Mouse (Mus musculus): ENCODE results near the gene Rhno1. TPM values are rescaled to one million over a fixed set of nuclear protein-coding genes. Genes with fewer than 3 reads are reported as not detected.
A peak's percentile ranks its signal among the peaks of the same experiment; 100 is the strongest.

Rhno1 gene
- total RNA-seq, 4 experiments from 2014 or later, result 3.6 to 8.2 (median 5.6) TPM

DNA sequence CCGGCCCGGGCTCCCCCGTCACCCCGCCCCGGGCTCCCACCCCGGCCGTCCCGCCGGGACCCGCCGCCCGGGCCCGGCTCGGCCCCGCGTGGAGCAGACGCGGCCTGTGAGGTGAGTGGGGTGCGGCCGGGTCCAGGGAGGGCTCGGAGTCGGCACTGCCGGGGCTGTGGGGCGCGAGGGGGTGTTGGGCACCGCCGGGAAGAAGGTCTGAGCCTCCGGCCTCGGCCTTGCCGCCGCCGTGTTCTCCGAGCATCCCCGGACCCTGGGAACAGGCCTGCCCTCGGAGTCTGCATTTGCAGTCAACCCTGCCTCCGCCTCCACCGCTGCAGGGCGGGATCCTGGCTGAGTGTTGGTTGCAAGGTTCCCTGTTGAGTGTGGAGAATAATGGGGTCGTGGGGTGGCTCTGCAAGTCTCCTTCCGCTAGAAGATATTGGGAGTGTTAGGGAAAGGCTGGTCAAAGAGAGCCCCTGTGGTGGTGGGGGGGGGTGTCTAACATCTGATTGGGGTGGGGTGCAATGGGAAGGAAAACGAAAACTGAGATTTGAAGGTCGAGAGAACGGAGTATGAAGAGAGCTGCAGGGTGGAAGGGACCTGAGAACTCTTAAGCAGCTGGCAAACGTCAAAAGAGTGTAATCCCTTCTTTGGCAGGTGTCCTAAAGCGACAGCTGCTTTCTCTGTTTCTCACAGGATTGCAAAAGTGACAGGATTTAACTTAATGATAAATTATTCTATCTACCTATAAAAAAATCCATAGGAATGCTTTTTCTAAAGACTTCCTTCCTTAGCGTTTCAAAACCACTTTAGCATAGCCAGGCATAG, 505 bp upstream of the Rhno1 start:
- DNase-seq (ENCODE audit: low spot score in 2 of 2), result peak in 1 of 2 experiments; percentile 10

DNA sequence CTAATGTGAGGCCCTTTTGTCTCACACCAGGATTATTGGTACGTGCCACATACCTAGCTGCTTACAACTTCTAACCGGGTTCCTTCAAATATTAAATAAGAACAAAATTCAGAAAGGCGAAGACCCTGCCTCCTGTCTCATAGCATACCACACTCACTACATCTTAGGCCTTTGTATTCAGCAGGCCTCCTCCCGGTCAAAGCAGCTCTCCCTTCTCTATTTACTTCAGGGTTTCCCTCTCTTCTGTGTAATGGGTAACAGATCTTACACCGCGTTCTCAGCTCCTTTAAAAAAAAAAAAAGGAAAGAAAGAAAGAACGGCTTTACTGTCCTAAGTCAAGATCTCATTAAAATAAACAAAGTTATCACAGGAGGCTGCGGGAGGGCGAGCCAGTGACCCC, 810 bp downstream of the Rhno1 start:
- DNase-seq (ENCODE audit: low spot score in 2 of 2), result no peak

DNA sequence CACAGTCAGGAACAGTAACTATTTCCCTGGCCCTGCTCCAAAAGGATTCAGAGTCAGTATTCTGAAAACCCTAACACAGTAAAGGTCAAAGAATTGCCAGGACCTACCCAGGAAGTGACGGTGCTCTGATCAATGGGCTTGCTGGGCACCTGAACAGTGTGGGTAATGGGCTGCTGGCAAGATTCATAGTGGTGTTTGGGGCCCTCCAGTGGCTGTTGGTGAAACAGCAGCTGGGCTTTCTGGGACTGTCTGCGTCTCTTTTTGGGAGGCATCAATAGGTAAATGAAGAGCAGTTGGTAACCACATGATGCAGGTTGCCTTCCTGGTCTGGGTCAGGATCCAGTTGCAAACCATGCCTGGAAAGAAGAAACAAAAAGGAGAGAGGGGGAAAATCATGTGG, 3.7 kb downstream of the Rhno1 start:
- DNase-seq (ENCODE audit: low spot score in 2 of 2), result peak in 1 of 2 experiments; percentile 28

DNA sequence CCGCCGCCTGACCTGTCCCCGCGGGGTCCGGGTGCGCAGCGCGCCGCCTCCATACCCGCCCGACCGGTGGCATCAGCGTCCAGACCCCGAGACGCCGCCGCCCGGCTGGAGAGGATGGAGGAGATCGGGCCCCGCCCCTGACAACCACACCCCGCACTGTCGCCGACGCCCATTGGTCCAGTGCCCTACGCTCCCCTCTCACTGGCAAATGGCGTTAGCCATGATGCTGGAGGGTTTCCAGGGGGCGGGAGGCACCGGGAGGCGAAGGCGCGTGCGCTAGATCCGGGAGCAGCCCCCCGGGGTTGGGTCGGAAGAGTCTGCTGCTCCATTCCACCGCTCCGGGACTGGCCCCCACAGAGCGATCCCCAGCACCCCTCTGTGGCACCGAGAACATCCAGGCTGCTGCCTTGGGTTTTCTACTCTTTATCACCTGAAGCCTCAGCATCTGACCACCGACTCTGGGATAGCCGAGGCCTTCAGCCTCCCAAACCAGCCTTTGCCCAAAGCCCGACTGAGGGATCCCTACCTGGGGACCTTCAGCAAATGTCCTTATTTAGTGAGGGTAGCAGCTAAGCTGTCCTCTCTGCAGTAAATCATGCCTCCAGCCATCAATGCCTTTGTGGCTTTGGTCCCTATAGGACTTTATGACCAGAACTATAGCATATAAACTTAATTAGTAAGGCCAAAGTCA, 6.8 kb downstream of the Rhno1 start, which contains the start of gene Tulp3:
Gene Tulp3, minus strand, starts transcription at position 126 of the 691 bp plus-strand sequence.
- peak; percentile 94 to 95 for DNase-seq (ENCODE audit: low spot score in 2 of 2)

DNA sequence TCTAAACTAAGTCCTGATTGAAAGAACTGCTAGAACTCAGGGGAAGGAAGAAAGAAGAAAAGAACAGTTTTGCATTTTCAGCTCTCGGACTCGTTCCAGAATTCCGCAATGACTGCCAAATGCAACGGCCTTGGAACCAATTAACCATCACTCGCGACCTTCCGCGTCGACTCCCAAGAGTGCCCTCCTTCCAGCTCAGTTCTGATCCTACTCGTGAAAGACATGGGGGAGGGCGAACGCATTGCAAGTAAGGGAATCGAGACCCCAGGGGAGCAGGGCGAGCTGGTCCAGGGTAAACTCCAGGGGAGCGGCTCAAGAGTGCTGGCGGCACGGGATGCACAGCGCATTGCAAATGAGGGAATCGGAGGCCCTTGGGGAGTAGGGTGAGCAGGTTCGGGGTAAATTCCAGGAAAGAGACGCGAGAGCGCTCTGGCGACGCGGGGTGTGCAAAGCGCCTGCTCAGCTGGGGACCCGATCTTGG, 7.5 kb downstream of the Rhno1 start:
- peak; percentile 17 to 20 for DNase-seq (ENCODE audit: low spot score in 2 of 2)

DNA sequence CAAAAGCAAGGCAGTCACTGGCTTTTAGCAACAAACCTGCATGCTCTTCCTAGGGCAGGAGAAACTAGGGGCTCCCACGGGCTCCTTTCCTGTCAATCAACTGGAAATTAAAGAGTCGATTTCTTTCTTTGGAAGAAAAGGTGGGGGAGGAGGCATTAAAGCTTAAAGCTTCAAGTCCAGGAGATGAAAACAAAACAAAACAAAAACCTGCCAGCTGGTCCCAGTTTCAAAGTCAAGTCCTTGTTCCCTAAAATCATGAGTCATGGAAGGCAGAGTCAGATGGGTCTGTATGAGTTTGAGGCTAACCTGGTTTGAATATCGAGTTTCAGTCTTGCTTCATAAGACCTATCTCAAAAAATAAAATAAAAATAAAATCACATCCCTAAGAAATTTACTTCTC, 8.6 kb downstream of the Rhno1 start:
- DNase-seq (ENCODE audit: low spot score in 2 of 2), result no peak

DNA sequence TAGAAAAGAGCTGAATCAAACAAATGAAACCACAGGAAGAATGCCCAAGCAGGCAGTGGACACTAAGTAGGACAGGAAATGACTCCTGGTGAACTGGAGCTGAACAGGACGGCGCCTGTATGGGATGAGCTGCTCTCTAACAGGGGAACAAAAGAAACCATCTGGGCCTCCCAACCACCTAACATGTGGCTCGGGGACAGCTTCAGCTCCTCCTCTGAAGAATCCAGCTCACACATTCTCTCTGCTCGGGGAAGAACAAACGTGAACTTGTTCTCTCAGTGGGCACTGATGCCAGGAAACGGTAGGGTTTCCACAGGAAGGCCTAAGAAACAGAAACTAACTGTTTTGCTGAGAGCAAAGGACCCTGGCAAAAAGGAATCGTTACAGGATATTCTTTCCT, 13.0 kb downstream of the Rhno1 start:
- no peak for DNase-seq (ENCODE audit: low spot score in 2 of 2)

DNA sequence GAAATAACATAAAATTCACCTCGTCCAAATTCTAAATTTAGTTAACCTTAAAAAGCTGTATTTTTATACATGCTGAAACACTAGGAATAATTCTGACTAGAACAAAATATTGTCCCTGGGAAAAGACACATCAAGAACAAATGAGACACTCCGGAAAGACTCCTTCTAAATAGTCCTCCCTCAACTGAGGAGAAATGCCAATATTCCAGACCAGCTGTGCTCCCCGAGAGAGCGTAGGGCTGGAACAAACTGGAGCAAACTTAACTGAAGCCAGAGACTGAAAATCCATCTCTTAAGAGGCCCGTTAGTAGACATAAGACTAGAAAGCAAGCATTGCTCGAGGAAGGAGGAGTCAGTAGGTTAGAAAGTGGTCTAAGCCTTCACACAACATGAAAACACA, 15.9 kb downstream of the Rhno1 start:
- DNase-seq (ENCODE audit: low spot score in 2 of 2), result no peak

DNA sequence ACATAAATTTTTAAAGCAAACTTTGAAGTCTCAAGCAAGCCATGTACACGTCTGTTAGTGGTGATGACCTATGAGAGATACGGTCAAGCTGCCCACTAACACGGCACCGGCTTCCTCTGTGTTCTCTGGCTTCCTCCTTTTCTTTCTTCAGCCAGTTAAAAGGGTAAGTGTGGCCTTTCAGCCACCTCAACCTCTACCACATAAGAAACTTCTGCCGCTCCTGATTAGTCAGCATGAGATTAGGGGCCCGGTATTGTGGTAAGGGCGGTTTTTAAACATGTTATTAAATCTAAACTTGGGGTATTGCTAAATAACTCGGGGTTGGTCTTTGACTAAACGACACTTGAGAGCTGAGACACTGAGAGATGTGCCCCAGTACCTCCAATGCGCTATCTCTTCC, 17.1 kb downstream of the Rhno1 start:
- no peak for DNase-seq (ENCODE audit: low spot score in 2 of 2)

DNA sequence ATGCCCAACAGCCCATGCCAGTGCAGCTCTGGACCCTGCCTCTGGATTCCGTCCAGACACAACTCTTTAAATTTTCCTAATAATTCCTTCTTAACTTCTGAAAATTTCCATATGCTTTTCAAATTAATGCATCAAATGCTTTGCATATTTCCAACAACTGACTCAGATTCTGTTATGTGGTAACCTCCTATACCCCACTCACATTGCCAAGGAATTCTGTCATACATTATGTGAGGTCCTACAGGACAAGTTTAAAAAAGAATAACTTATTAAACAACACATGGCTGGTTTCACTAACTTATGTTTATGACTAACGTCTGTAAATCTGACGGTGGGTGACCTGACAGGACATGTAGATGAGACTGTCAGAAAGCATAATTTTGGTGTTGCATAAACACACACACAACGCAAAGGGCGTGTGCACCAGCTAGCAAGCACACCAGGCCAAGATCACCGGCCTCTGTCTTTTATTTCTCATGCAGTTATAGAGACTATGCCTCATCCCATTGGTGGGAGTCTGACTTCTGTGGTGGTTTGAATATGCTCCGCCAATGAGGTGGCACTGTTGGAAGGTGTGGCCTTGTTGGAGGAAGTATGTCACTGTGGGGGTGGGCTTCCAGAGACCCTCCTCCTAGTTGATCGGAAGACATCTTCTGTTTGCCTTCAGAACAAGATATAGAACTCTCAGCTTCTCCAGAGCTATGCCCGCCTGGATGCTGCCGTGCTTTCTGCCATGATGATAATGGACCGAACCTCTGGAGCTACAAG, 20.6 kb downstream of the Rhno1 start:
- DNase-seq (ENCODE audit: low spot score in 2 of 2), result no peak

DNA sequence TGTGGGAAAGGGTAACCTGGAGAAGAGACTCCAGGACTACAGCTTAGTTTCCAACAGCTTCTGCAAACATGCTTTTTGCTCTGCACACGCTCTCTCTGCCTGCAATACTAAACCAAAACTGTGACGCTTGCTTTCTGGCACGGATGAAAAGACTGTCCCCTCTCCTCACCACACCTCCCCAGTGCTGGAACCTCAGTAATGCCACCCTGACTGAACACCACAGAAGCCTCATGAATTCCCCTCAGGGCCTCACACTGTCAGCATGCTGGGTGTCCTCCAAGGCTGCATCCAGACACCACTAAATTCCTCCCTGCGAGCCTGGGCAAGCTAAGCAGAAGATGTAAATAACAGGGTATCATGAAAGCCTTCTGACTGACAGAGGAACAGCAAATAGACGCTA, 23.8 kb downstream of the Rhno1 start:
- DNase-seq (ENCODE audit: low spot score in 2 of 2), result no peak

DNA sequence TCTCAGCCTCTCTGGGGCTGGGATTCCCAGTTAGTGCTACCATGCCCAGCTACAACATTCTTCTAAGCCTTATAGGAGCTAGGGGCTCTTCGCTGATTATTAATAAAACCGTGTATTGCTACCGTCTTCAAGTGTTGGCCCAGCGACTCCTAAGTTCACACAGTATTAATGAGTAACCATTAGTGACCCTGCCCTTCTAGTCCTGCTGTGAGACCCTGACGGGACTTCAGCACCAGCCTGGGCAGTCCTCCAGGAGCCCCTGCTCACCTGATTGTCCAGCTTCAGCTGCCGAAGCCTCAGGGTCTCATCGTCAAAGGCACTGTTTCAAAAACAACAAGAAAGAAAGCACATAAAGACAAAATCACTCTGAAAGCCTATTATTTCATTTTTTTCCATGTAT, 25.2 kb downstream of the Rhno1 start:
- no peak for DNase-seq (ENCODE audit: low spot score in 2 of 2)

DNA sequence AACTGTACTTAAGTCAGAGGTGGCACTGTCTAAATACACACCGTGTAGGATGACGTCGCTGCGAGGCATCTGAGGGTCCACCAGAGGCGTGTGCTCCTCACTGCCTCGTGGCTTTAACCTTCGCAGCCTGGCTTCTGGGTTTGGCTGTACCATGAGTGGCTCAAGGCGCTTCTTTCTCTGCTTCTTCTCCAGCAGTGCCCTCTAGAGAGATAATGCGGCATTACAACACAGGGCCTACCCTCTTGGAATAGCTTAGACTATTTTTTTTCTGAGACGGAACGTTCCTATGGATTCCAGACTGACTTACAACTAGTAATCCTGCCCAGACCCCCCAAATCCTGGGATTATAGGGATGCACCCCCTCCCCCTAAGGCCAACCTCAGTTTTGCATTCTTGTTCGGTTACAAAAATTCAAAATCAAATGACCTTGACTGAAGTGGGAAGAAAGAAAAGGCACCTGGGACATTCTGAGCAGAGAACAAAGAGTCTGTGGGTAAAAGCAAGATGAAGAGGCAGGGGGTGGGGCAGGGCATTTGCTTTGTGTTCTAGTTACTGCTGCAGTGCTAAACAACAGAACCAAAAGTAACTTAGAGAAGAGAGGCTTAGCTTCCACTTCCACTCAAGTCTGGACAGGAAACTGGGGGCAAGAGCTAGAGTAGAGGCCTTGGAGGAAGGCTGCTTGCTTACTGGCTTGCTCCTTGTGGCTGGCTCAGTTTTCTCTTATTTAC, 28.1 kb downstream of the Rhno1 start:
- DNase-seq (ENCODE audit: low spot score in 2 of 2), result peak; percentile 20

DNA sequence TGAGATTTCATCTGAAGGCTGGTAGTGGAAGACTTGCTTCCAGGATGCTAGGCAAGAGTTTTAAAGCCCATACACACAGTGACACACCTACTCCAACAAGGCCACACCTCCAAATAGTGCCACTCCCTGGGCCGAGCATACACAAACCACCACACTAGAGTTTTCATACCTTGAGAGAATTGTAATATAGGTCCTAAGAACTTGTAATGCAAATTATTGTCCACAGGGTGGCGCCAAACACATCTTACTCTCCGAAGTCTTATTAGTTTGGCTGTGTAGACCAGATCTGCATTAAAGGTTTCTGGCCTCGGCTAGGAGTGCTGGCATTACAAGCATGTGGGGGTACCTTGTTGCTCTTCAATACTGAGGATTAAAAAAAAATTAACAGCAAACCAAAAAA, 44.4 kb downstream of the Rhno1 start:
- DNase-seq (ENCODE audit: low spot score in 2 of 2), result peak in 1 of 2 experiments; percentile 20

DNA sequence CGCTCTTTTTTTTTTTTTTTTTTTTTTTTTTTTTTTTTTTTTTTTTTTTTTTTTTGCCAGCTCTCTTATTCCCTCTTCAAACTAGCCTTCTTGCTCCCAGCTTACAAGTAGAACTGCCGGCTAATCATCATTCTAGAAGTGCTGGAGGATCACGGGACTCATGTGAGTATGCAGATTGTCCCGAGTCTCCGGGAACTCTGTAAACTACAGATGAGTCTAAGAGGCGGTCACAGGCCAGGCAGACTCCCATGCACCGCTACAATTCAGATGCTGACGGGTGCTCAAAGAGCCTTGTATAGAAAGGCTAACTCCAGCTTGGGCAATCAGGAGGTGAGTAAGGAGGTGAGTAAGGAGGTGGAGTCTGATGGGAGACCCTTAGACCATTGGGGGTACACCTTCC, 47.1 kb downstream of the Rhno1 start:
- DNase-seq (ENCODE audit: low spot score in 2 of 2), result no peak

DNA sequence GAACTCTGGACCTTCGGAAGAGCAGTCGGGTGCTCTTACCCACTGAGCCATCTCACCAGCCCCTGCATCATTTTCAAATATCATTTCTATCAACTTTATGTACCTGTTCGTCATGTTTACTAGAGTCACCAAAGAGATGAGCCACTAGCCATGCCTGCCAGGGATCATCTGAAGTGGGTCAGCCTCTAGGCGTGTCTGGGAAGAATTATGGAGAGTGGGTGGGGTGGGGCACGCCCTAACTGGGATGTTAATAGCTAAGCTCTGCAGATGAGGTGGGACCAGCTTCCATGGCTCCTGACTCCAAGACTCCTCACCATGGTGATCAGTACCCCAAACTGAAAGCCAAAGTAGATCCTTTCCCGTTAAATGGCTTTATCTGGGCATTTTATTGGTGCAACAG, 47.9 kb downstream of the Rhno1 start:
- no peak for DNase-seq (ENCODE audit: low spot score in 2 of 2)

DNA sequence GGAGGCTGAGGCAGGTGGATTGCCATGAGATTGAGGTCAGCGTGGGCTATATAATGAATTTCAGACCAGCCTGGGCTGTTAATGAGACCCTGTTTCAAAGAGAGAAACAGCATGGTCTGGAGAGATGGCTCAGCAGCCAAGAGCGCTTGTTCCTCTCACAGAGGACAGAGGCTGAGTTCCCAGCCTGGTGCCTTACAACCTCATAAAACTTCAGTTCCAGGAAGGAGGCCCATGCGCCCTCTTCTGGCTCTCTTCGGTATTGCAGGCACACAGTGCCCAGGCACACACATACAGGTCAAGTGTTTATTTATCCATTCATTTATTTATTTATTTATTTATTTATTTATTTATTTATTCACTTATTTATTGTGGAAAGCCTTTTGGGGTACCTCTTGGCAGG, 54.4 kb downstream of the Rhno1 start:
- peak; percentile 48 to 52 for DNase-seq (ENCODE audit: low spot score in 2 of 2)
